Mouse (Mus musculus): ENCODE results near the gene Rrbp1. TPM values are rescaled to one million over a fixed set of nuclear protein-coding genes. Genes with fewer than 3 reads are reported as not detected.

Rrbp1 gene
- total RNA-seq, 2 experiments from 2014 or later: 32.0 to 39.3 TPM

DNA sequence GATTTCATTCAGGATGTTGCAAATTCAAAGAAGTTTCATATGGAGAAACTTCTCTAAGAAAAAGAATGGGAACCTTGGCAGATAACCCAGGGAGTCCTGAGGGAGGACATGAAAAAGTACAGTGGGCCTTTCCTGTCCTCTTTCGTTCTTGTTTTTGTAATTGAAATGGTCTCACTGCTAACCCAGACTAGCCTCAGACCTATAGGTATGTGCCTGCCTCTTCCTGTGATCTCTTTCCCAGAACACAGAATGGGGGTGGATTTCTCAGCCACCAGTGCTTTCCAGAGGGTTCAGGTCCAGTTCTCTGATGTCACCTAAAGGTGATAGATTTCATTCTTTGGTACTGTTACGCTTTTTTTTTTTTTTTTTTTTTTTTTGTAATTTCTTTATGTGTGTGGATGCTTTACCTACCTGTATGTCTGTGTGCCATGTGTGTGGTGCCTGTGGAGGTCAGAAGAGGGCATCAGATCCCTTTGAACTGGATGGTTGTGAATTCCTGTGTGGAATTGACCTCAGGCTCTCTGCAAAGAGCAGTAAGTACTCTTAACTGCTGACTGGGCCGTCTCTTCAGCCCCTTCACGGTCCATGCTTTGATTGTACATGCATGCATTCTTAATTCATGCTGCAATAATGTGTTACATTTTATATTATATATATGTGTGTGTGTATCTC lies 92.1 kb downstream of the Rrbp1 start:
- no peak for DNase-seq (ENCODE audit: low spot score)

DNA sequence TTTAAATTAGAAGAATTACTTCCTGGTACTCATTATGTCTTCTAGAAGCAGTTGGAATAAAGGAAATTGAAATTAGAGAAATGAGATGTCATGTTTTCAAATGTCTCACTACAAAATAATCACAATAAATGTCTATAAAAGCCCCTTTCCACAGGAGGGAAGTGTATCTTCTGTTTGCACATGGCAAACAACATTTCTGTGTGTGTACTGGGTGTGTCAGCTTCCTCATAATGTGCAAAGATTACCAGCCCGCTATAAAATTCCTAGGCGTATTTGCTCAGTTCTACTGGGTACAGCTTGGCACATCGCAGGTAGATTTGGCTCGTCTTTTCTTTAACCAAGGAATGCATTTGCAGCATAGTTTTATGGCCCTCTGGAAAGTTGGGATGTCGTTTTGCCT lies 93.4 kb downstream of the Rrbp1 start:
- DNase-seq (ENCODE audit: low spot score): no peak

DNA sequence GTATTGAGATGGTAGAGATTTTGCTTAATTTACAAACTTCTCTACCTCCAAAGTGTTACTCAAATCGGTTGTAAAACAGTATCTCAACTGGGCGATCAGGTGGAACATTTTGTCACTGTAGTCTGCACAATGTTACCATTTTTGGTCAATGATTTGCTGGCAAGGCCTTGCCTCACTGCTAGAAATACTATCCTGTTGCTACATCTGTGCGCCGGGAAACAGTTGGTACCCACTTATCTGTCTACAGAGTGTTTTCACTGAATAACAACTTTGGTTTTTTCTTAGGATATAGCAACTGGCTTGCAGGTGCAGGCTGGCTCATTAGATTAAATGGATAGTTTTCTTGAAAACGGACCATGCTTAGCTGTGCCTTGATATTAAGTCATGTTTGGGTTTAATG lies 94.8 kb downstream of the Rrbp1 start:
- no peak for DNase-seq (ENCODE audit: low spot score)

DNA sequence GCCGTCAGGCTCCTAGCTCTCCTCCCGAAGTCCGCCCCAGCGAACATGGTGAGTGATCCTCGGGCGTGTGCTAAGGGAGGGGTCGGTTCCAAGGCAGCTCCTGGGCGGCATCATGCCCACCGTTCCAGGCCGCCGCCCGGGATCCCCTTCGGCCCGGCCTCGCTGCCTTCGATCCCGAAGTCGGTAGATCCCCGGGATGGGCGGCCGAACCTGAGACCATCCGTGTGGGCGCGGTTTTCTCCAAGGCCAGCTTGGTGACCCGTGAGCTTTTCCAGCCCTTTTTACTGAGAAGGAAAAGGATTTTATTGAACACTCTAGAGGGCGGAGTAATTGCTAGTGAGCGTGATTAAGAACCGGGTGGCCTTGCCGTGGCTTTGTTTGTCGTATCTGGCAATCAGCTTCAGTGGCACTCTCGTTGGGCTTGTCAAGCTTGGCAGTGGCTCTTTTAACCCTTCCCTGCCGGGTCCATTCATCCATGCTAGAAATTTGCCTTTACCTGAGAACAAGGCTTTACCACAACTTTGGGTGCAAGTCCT lies 95.4 kb downstream of the Rrbp1 start:
- no peak for DNase-seq (ENCODE audit: low spot score)

DNA sequence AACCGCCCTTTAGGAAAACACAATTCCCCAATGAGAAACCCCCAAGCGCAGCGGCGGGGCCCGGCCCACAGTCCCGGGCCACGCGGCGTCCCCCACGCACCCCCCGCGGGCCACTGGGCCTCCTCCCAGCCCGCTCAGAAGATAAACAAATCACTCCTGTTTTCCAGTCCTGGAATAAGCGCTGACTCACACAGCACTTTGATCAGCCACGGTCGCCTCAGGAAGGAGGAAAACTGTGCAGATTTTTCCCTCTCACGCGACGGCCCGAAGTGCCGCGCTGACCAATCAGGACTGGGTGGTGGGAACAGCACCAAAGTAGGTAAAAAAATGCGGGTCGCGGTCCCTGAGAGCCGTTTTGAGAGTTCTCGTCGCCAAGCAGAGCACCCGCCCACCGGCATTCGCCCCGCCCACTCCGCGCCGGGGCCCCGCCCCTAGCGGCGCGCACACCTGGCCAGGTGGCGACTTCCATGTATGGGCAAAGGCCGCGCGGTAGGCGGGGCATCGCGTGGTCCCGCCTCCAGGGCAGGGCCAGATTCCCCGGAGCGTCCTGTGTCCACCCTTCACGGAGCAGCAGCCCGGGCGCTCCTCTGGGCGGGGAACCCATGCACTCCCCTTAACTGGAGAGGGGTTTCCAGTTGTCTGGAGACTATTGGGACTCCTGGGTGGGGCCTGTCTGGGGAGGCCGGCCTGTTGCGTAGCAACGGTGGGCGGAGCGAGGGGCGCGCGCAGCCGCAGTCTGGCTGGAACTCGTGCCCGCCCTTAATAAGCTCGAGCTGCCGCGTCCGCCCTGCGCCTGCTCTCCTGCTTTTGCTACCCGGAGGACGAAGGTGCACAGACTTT lies 96.1 kb downstream of the Rrbp1 start, which contains the start of gene Dstn:
Gene Dstn (plus strand): TSS at position 561 of the 840 bp plus-strand sequence.
- peak; percentile 98 for DNase-seq (ENCODE audit: low spot score)

DNA sequence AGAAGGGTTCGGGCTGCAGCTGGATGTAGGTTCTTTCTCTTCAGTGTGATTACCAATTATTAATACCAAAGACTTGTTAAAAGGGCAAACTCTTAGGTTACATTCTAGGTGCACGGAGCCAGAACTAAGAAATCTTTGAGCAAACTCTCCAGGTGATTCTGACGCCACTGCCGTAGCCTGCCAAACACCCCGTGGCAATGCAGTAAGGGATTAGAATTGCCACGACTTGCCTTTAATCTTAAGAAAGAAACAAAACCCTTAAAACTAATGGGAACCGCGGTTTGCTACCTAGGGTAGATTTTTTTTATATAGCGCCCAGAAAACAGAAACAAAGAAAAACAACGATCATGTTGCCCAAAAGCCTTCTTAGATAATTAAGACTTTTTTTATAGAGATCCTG lies 96.8 kb downstream of the Rrbp1 start:
- no peak for DNase-seq (ENCODE audit: low spot score)

DNA sequence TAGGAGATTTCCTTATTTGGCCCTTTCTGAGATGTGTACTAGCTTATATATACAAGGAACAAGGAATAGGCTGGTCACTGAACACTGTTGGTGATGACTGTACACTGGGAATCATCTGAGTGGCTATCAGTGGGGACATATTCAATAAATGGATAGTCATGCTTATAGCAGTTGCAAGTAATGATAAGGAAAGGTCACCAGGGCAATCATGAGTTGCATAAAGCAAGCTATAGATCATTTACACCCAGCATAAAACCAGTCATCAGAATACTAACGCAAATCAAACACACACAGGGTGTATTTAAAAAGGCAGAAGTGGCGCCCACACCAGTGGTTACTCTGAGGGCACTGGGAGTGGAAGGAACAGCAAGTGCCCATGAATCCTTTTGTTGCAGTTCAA lies 98.9 kb downstream of the Rrbp1 start:
- no peak for DNase-seq (ENCODE audit: low spot score)

DNA sequence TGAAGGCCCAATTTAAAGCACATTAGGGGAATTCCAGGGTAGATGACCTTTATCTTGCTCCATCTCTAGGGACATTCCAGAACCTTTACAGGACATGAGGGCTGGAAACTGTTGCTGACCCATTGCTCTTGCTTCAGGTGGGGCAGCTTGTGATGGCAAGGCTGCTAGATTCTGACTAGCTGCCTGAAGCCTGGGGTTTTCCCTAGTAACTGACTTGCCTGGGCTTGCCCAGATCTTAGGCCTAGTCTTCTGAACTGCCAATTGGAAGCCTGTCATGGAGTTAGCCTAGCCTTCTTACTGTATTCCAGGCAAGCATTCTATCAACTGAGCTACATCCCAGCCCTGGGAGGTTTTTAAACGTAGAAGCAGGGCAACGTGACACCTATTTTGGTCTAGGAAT lies 101.8 kb downstream of the Rrbp1 start:
- DNase-seq (ENCODE audit: low spot score): no peak

DNA sequence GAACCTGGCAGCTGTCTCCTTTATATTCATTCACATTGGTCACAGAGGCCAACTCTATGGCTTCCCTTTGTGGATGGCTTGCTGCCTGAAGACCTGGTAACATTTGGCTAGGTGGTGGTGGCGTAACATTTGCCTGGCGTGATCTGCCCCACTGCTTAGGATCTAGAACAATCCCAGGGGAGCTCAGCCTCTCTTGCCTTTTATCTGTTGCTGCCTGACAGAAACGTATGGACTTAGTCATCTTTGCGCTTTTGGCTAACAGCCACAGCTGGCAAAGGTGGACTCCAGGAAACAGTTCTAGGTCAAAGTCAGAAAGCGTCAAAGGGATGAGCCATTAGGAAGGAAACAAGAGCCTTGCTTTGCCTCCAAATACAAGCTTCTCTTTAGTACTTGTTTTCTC lies 106.2 kb downstream of the Rrbp1 start:
- no peak for DNase-seq (ENCODE audit: low spot score)

DNA sequence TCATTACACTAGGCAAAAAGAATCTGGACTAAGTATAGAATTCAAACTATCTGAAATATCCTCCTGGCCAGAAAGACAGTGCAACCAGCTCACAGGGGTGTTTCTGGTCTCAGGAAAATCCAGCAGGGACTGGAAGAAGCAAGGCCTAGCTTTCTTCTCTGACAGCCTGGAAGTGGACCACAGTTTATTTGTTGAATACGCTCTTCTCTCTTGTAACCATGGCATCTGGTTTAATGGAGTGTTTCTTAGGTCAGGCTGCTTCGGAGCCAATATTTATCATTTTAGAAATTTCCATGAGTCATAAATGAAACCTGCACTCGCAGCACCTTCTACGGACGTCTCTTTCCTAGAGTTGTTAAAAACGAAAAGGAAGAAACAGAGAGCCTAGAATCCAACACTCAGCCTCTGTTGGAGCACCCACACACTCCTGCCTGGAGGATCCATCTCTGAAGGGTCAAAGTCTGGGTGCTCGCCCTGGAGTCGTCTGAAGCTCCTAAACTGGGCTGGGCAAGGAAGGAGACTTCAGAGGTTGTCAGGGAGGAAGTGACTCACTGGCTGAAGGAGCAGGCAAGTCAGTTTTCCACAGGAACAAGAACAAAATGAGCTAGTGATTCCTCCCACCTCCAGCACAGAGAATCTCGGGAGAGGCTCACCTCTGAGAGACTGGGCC lies 107.6 kb downstream of the Rrbp1 start:
- DNase-seq (ENCODE audit: low spot score): peak; percentile 24

DNA sequence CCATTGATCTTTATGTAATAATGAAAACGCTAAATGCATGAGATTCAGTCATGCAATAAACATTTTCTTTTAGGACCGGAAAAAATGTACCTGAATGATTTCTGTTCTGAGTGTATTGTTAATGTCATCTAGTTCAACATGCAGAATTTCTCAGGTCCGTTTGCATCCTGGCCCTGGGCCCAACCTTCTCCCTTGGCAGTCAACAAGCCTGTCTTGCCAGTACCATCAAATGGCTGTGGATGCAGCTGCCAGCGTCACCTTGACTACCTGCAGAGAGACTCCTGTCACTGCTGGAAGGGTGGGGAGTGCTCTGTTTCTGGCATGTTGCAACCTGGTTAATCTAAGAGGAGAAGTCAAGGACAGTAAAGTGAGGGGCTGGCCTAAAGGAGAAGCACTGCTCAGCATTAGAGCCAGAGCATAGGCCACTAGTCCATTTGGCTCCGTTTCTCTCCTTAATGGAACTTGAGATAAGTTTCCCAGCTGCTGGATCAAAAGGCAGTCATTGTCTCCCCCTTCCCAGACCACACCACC lies 110.2 kb downstream of the Rrbp1 start:
- no peak for DNase-seq (ENCODE audit: low spot score)

DNA sequence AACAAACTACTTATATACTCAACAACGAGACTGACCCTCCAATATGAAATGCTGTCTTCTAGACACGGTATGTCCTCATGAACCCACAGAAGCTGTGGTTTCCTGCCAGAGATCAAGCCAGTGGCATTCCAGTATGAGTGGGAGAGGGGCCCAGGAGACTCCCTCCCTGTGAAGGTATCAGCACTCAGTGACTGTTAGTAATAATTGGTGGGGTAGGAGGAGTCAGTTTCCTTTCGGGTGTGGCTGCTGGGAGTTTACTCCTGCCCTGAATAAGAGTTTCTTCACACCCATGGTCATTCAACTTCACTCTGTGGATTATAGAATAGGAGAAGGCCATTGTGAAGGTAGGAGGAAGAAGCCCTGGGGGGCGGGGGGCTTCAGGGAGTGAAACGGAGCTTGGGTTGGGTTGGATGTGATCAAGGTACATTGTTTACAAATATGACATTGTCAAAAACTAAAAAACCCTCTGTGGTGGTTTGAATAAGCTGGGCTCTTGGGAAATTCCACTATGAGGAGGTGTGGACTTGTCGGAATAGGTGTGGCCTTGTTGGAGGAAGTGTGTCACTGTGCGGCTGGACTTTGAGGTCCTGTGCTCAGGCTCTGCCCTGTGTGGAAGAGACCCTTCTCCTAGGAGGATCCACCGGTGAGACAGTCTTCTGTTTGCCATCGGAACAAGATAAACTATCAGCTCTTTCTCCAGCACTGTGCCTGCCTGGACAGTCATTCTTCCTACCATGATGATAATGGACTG lies 111.4 kb downstream of the Rrbp1 start:
- no peak for DNase-seq (ENCODE audit: low spot score)

Other genes with a start within 250 kb of the Rrbp1 start
- not detected for gene Bfsp1, start 148.1 kb downstream of the Rrbp1 start, total RNA-seq (2021)
- gene Dstn, start 95.9 kb downstream of the Rrbp1 start, total RNA-seq (2021): 10 to 100 TPM; 22.0 to 27.3 TPM
- gene Banf2, start 21.8 kb upstream of the Rrbp1 start, total RNA-seq (2021): not detected